Mouse (Mus musculus) limb, embryonic 15.5 days (tissue): ENCODE data around the gene Ube2l6. TPM values are rescaled to one million over a fixed set of nuclear protein-coding genes. Genes with fewer than 3 reads are reported as not detected.

Experiments used
- ATAC-seq: fragments of 200-750 bp; cut with Nextera tagmentation; 2 replicates; pipeline ENCODE4 v1.8.0; 2017; ENCODE audit warnings: low read depth, moderate TSS enrichment; ENCODE audit not compliant: insufficient number of reproducible peaks, low FRiP score, low TSS enrichment
- H3K27ac ChIP-seq: fragments of 300-500 bp; sonication (generic); 2 replicates; pipeline ENCODE4 v1.5.1; 2015; ENCODE audit warnings: moderate library complexity, mild to moderate bottlenecking, inconsistent platforms
- H3K27me3 ChIP-seq: fragments of 300-500 bp; sonication (generic); 2 replicates; pipeline ENCODE4 v1.6.1; 2015; ENCODE audit warnings: inconsistent platforms
- H3K36me3 ChIP-seq: fragments of 300-500 bp; sonication (generic); 2 replicates; pipeline ENCODE4 v1.6.1; 2015; ENCODE audit warnings: inconsistent platforms
- H3K4me1 ChIP-seq: fragments of 300-500 bp; sonication (generic); 2 replicates; pipeline ENCODE4 v1.6.1; 2015; ENCODE audit warnings: inconsistent platforms
- H3K4me2 ChIP-seq: fragments of 300-500 bp; sonication (generic); 2 replicates; pipeline ENCODE4 v1.6.1; 2015; ENCODE audit warnings: mild to moderate bottlenecking, inconsistent platforms
- H3K4me3 ChIP-seq: fragments of 300-500 bp; sonication (generic); 2 replicates; pipeline ENCODE4 v1.5.1; 2015; ENCODE audit warnings: mild to moderate bottlenecking, inconsistent platforms
- H3K9ac ChIP-seq: fragments of 300-500 bp; sonication (generic); 2 replicates; pipeline ENCODE4 v1.6.1; 2015; ENCODE audit warnings: inconsistent platforms
- H3K9me3 ChIP-seq: fragments of 300-500 bp; sonication (generic); 2 replicates; pipeline ENCODE4 v1.6.1; 2016; ENCODE audit warnings: inconsistent platforms
- WGBS: fragments of 180-500 bp; shearing (Covaris S2); methylation state at CpG from one replicate; pipeline ENCODE4 v1.1.7; 2015; 5-methylcytosine and 5-hydroxymethylcytosine counted together
- polyA plus RNA-seq: library from polyadenylated mRNA; unstranded; fragments of >200 nt; fragmentation: Nextera tagmentation; extraction: Ambion mirVana; gene quantifications from 2 replicates; pipeline ENCODE4 v1.2.1, GENCODE M21; 2015

Gene Ube2l6
- polyA plus RNA-seq, 1 experiment from 2014 or later = 45.5 TPM

GRCm38 (mm10) chr2:84773195-84773594, 25.4 kb upstream of the Ube2l6 start:
- WGBS = 71% methylated on average over 5 of the region's 5 CpGs

DNA sequence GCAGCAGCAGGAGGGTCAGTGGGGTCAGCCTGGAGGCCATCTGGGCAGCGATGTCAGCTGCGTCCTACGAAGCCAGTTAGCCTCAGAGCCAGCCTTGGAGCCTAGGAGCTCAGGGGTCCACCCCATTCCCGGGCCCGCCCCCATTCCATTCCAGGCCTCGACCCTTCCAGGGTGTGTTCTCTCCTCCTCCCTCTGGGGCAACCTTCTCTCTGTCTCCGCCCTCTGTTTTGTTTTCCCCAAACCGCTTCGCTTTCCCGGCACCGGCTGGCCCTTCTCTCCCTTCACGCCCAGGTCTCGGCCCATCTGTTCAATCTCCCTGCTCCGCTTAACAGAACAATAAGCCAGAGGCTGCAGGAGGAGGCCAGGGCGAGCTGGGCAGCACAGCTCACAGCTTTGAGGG, 23.9 kb upstream of the Ube2l6 start:
- peak; percentile 81 for ATAC-seq
- Histone ChIP-seq H3K4me1 (peaks cover 14% of the 10 kb centered on the region), H3K27ac (peak overlapping the region; percentile 33; the same call in 1 of the 2 replicates), H3K4me2 (peak overlapping the region; percentile 58), H3K9me3 (no peaks in the 10 kb centered on the region), H3K4me3 (peak overlapping the region; percentile 36), H3K9ac (peak overlapping the region; percentile 37), H3K36me3 (no peaks in the 10 kb centered on the region), H3K27me3 (no peaks in the 10 kb centered on the region)
- WGBS = 2% methylated on average over 14 of the region's 15 CpGs

More at GRCm38 (mm10) chr2:84773195-84773594, 25.4 kb upstream of the Ube2l6 start:
- no peak overlapping the region for H3K4me3 ChIP-seq
- no peak overlapping the region for H3K27ac ChIP-seq
- H3K4me1 ChIP-seq = peaks cover 14% of the 10 kb centered on the region
- no peaks in the 10 kb centered on the region for H3K36me3 ChIP-seq
- no peak for ATAC-seq
- H3K4me2 ChIP-seq = no peak overlapping the region
- no peaks in the 10 kb centered on the region for H3K9me3 ChIP-seq
- H3K9ac ChIP-seq = no peak overlapping the region
- H3K27me3 ChIP-seq = no peaks in the 10 kb centered on the region

- Histone ChIP-seq H3K27me3 (no peaks in the 10 kb centered on the region), H3K4me3 (peak within 1 kb of the TSS; percentile 36), H3K9me3 (no peaks in the 10 kb centered on the region), H3K9ac (peak within 1 kb of the TSS; percentile 37), H3K36me3 (no peaks in the 10 kb centered on the region), H3K4me2 (peak within 1 kb of the TSS; percentile 58), H3K4me1 (peaks cover 14% of the 10 kb centered on the region), H3K27ac (peak within 1 kb of the TSS; percentile 33; the same call in 1 of the 2 replicates)
- WGBS = 61% methylated on average over 9 of the region's 9 CpGs
- no peak for ATAC-seq
Observed at GRCm38 (mm10) chr2:84775241-84775640, 23.4 kb upstream of the Ube2l6 start, which contains the start of gene Serping1. Gene Serping1 (minus strand): TSS chr2:84775444.

- H3K36me3 ChIP-seq = no peaks in the 10 kb centered on the region
- H3K9ac ChIP-seq = no peak overlapping the region
- no peaks in the 10 kb centered on the region for H3K9me3 ChIP-seq
- H3K4me3 ChIP-seq = no peak overlapping the region
- no peak overlapping the region for H3K4me2 ChIP-seq
- ATAC-seq = no peak
- WGBS = 81% methylated on average over 6 of the region's 6 CpGs
- H3K27me3 ChIP-seq = no peaks in the 10 kb centered on the region
- H3K4me1 ChIP-seq = peaks cover 14% of the 10 kb centered on the region
- H3K27ac ChIP-seq = no peak overlapping the region
Observed at GRCm38 (mm10) chr2:84775665-84776064, 23.0 kb upstream of the Ube2l6 start.

DNA sequence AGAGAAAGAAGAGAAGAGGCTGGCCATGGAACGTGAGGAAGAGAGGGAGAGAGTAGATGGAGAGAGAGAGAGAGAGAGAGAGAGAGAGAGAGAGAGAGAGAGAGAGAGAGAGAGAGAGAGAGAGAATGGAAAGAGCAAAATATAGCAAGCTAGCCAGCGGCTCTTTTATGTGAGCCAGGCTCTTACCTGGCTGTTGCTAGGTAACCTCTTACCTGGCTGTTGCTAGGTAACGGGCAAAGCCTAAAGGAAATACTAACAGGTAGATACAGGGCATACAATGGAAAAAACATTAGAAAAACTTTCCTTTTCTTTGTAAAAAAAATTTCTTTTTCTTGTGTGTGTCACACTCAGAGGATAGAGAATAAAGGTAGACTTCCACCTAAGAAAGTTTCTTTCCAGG, 20.9 kb upstream of the Ube2l6 start:
- WGBS = 46% methylated on average over 3 of the region's 3 CpGs
- Histone ChIP-seq H3K27me3 (no peaks in the 10 kb centered on the region), H3K36me3 (no peaks in the 10 kb centered on the region)

GRCm38 (mm10) chr2:84779210-84779609, 19.4 kb upstream of the Ube2l6 start:
- no peak overlapping the region for H3K9ac ChIP-seq
- H3K9me3 ChIP-seq = no peaks in the 10 kb centered on the region
- no peak overlapping the region for H3K27ac ChIP-seq
- H3K27me3 ChIP-seq = no peaks in the 10 kb centered on the region
- no peak for ATAC-seq
- peaks cover 12% of the 10 kb centered on the region for H3K4me1 ChIP-seq
- no peak overlapping the region for H3K4me3 ChIP-seq
- no peak overlapping the region for H3K4me2 ChIP-seq
- WGBS = 61% methylated on average over 6 of the region's 6 CpGs
- no peaks in the 10 kb centered on the region for H3K36me3 ChIP-seq

More for the DNA sequence above, 20.9 kb upstream of the Ube2l6 start:
- Histone ChIP-seq H3K4me1 (peaks cover 14% of the 10 kb centered on the region), H3K4me2 (no peak overlapping the region), H3K27ac (no peak overlapping the region), H3K9me3 (no peaks in the 10 kb centered on the region), H3K9ac (no peak overlapping the region), H3K4me3 (no peak overlapping the region)
- ATAC-seq = no peak

- no peaks in the 10 kb centered on the region for H3K9me3 ChIP-seq
- no peak for ATAC-seq
- WGBS = 63% methylated on average over 1 of the region's 1 CpGs
Observed at GRCm38 (mm10) chr2:84783315-84783714, 15.3 kb upstream of the Ube2l6 start.

DNA sequence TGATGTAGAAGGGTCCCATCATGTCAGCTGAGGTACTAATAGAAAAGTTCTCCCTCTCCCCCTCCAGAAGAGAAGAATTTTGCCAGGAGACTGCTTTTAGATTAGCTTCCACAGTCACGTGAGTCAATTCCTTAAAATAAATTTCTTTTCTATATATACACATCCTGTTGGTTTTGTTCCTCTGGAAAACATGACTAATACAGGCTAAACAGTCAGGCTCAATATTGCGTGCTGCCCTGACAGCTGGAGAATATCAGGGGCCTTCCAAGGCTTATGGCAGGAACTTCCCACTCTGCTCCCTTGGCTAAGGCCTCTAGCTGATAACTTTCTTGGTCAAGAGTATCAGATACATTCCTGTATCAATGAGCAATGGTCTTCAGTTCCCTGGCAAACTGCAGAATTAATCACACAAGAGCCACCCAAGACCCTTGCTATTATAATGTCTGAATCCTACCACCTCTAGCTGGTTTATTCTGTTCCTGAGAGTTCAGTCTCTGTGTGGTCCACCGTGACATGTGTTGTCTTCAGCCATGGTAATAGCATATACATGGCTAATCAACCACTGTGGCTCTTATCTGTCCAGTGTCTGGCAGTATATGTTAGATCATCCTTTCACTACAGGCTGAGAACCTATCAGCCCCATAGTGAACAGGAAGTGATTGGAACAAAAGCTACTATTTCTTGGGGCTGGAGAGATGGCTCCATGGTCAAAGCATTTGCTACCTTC, 14.6 kb upstream of the Ube2l6 start:
- Histone ChIP-seq H3K4me1 (no peaks in the 10 kb centered on the region), H3K27me3 (no peaks in the 10 kb centered on the region), H3K4me3 (no peak overlapping the region), H3K4me2 (no peak overlapping the region), H3K9me3 (no peaks in the 10 kb centered on the region), H3K9ac (no peak overlapping the region), H3K27ac (no peak overlapping the region), H3K36me3 (no peaks in the 10 kb centered on the region)
- no peak for ATAC-seq
- WGBS = 74% methylated on average over 3 of the region's 3 CpGs

More at GRCm38 (mm10) chr2:84783315-84783714, 15.3 kb upstream of the Ube2l6 start:
- H3K4me1 ChIP-seq = no peaks in the 10 kb centered on the region
- no peaks in the 10 kb centered on the region for H3K36me3 ChIP-seq
- H3K9ac ChIP-seq = no peak overlapping the region
- no peak overlapping the region for H3K4me3 ChIP-seq
- H3K27ac ChIP-seq = no peak overlapping the region
- H3K27me3 ChIP-seq = no peaks in the 10 kb centered on the region
- H3K4me2 ChIP-seq = no peak overlapping the region

- H3K4me1 ChIP-seq = no peaks in the 10 kb centered on the region
- H3K4me2 ChIP-seq = no peak overlapping the region
- no peak for ATAC-seq
- 72% methylated on average over 3 of the region's 3 CpGs for WGBS
- no peaks in the 10 kb centered on the region for H3K36me3 ChIP-seq
- H3K9ac ChIP-seq = no peak overlapping the region
- no peak overlapping the region for H3K27ac ChIP-seq
- H3K9me3 ChIP-seq = no peaks in the 10 kb centered on the region
- H3K4me3 ChIP-seq = no peak overlapping the region
- H3K27me3 ChIP-seq = no peaks in the 10 kb centered on the region
Observed at GRCm38 (mm10) chr2:84788316-84788715, 10.3 kb upstream of the Ube2l6 start.

- Histone ChIP-seq H3K4me1 (no peaks in the 10 kb centered on the region), H3K27me3 (no peaks in the 10 kb centered on the region), H3K27ac (no peak overlapping the region), H3K4me3 (no peak overlapping the region), H3K4me2 (no peak overlapping the region), H3K9ac (no peak overlapping the region), H3K9me3 (no peaks in the 10 kb centered on the region), H3K36me3 (no peaks in the 10 kb centered on the region)
- ATAC-seq = no peak
- WGBS = 51% methylated on average over 9 of the region's 9 CpGs
Observed at GRCm38 (mm10) chr2:84790418-84790817, 8.2 kb upstream of the Ube2l6 start.

GRCm38 (mm10) chr2:84792516-84792915, 6.1 kb upstream of the Ube2l6 start:
- WGBS = 76% methylated on average over 3 of the region's 3 CpGs
- Histone ChIP-seq H3K9ac (no peak overlapping the region), H3K27ac (no peak overlapping the region), H3K4me2 (no peak overlapping the region), H3K36me3 (no peaks in the 10 kb centered on the region), H3K27me3 (no peaks in the 10 kb centered on the region), H3K4me3 (no peak overlapping the region), H3K9me3 (no peaks in the 10 kb centered on the region), H3K4me1 (no peaks in the 10 kb centered on the region)
- ATAC-seq = no peak

DNA sequence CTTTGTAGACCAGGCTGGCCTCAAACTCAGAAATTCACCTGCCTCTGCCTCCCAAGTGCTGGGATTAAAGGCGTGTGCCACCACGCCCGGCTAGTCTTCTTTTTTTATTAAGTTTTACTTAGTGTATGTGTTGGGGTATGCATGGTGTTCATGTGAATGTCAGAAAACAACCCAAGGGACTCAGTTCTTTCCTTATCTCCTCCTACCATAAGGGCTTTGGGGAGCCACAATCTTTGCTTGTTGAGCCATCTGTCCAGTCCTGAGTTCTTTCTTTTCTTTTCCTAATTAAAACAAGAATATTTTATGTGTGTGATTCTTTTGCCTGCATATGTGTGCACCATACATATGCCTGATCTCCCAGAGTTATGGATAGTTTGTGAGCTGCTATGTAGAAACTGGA, 5.5 kb upstream of the Ube2l6 start:
- WGBS = 87% methylated on average over 3 of the region's 3 CpGs
- H3K27me3 ChIP-seq = no peaks in the 10 kb centered on the region
- no peak for ATAC-seq
- H3K9me3 ChIP-seq = no peaks in the 10 kb centered on the region
- no peak overlapping the region for H3K27ac ChIP-seq
- H3K9ac ChIP-seq = no peak overlapping the region
- H3K4me1 ChIP-seq = peaks cover 4% of the 10 kb centered on the region; the same call in 1 of the 2 replicates
- H3K4me2 ChIP-seq = no peak overlapping the region
- H3K36me3 ChIP-seq = no peaks in the 10 kb centered on the region
- H3K4me3 ChIP-seq = no peak overlapping the region
